Mouse (Mus musculus) heart, embryonic 14.5 days (tissue): ENCODE measurements around the gene Fosl1. TPM values are rescaled to one million over a fixed set of nuclear protein-coding genes. Genes with fewer than 3 reads are reported as not detected.

Source experiments
- ATAC-seq: fragments of 200-750 bp; cut with Nextera tagmentation; 2 replicates; pipeline ENCODE4 v1.8.0; 2017; ENCODE audit warnings: low read depth, moderate TSS enrichment; ENCODE audit not compliant: insufficient number of reproducible peaks, insufficient read depth, low FRiP score
- H3K27ac ChIP-seq, 2 experiments: fragments of 200-500 bp in 1 of 2; fragments of 300-500 bp in 1 of 2; sonication (generic) in 1 of 2; replicated peaks in 1 of 2; 2 replicates each; pipeline ENCODE4 v1.5.1; 2012 to 2014; ENCODE audit warnings: low read depth in 2 of 2, low read length in 2 of 2, control low read depth in 1 of 2, mild to moderate bottlenecking in 1 of 2, mixed read lengths in 1 of 2; ENCODE audit not compliant: control insufficient read depth in 1 of 2, insufficient read depth in 1 of 2
- H3K27me3 ChIP-seq: fragments of 300-500 bp; sonication (generic); 2 replicates; pipeline ENCODE4 v1.6.1; 2014; ENCODE audit warnings: mild to moderate bottlenecking, low read length, control low read depth; ENCODE audit not compliant: control insufficient read depth, insufficient read depth
- H3K36me3 ChIP-seq: fragments of 300-500 bp; sonication (generic); 2 replicates; pipeline ENCODE4 v1.6.1; 2014; ENCODE audit warnings: mild to moderate bottlenecking, control low read depth, low read length, mixed read lengths; ENCODE audit not compliant: control insufficient read depth, insufficient read depth
- H3K4me1 ChIP-seq, 2 experiments: fragments of 200-500 bp in 1 of 2; fragments of 300-500 bp in 1 of 2; sonication (generic) in 1 of 2; 2 replicates each; pipeline ENCODE4 v1.6.1; 2012 to 2014; ENCODE audit warnings: low read length in 2 of 2, control low read depth in 1 of 2, mixed read lengths in 1 of 2; ENCODE audit not compliant: control insufficient read depth in 2 of 2, insufficient read depth in 2 of 2
- H3K4me2 ChIP-seq: fragments of 300-500 bp; sonication (generic); 2 replicates; pipeline ENCODE4 v1.6.1; 2014; ENCODE audit warnings: mild to moderate bottlenecking, low read length
- H3K4me3 ChIP-seq, 2 experiments: fragments of 200-500 bp in 1 of 2; fragments of 300-500 bp in 1 of 2; sonication (generic) in 1 of 2; 2 replicates each; pipeline ENCODE4 v1.5.1; 2012 to 2014; ENCODE audit warnings: low read length in 2 of 2, mild to moderate bottlenecking in 2 of 2, control low read depth in 1 of 2, low read depth in 1 of 2, moderate library complexity in 1 of 2; ENCODE audit not compliant: control insufficient read depth in 1 of 2, insufficient read depth in 1 of 2
- H3K9ac ChIP-seq: fragments of 300-500 bp; sonication (generic); 2 replicates; pipeline ENCODE4 v1.6.1; 2014; ENCODE audit warnings: mild to moderate bottlenecking, low read length
- H3K9me3 ChIP-seq: fragments of 300-500 bp; sonication (generic); 2 replicates; pipeline ENCODE4 v1.6.1; 2016; ENCODE audit warnings: low read length, control low read depth; ENCODE audit not compliant: control insufficient read depth
- WGBS: fragments of 180-500 bp; shearing (Covaris S2); extraction: QIAGEN DNeasy Blood & Tissue Kit; methylation state at CpG from one replicate; pipeline ENCODE4 v1.1.7; 2014; 5-methylcytosine and 5-hydroxymethylcytosine counted together
- polyA plus RNA-seq: library from polyadenylated mRNA; unstranded; fragments of >200 nt; fragmentation: Nextera tagmentation; extraction: Ambion mirVana; gene quantifications from 2 replicates; pipeline ENCODE4 v1.2.1, GENCODE M21; 2014

Gene Fosl1
- polyA plus RNA-seq, 1 experiment from 2014 or later, result not detected

DNA sequence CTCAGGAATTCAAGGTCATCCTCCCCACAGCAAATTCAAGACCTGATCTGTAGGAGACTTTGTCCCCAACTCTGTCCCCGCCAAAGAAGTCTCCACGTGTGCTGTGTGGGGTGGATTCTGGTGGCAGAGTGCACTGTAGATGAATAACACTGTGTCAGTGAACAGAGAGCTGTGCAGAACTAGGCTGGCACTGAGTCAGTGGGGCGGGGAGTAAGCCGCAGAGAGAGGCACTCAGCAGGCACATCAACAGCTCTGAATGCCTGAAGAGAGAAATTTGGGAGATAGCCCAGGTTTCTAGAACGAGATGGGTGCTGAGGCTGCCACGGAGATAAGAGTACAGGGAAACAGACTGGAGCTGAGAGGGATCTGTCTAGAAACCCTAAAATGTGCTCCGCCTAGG lies 11.7 kb downstream of the Fosl1 start:
- Histone ChIP-seq H3K4me2 (no peak overlapping the region), H3K4me3 (no peak overlapping the region), H3K4me1 (peaks cover 11 to 35% of the 10 kb centered on the region in 2 experiments), H3K27ac (no peak overlapping the region), H3K27me3 (no peaks in the 10 kb centered on the region), H3K9ac (no peak overlapping the region), H3K9me3 (no peaks in the 10 kb centered on the region), H3K36me3 (peaks cover 32% of the 10 kb centered on the region)
- 53% methylated on average over 7 of the region's 7 CpGs for WGBS
- no peak for ATAC-seq

DNA sequence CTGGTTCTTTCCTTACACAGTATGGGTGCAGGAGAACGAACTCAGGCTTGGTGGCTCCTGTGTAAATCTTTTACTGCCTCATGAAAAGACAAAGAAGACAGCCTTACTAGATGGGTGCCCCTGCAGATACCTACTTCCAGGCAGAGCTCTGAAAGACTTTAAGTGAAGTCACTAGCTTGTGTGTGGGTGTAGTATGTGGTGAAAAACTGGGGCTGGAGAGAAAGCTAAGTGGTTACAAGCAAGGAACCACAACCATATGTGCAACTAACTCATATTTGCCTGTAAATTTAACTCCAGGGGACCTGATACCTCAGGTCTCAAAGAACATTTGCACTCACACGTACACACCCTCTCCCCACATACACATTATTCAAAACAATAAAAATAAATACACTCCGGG lies 12.5 kb downstream of the Fosl1 start:
- H3K9ac ChIP-seq, result peak overlapping the region; percentile 80
- peaks cover 32% of the 10 kb centered on the region for H3K36me3 ChIP-seq
- H3K4me2 ChIP-seq, result peak overlapping the region; percentile 80
- H3K27me3 ChIP-seq, result no peaks in the 10 kb centered on the region
- no peaks in the 10 kb centered on the region for H3K9me3 ChIP-seq
- peak overlapping the region in 1 of 2 experiments; percentile 75; a peak in 3 of 4 replicates for H3K4me3 ChIP-seq
- ATAC-seq, result no peak
- peak overlapping the region in 1 of 2 experiments; percentile 70; a peak in 1 of 4 replicates for H3K27ac ChIP-seq
- H3K4me1 ChIP-seq, result peaks cover 12 to 36% of the 10 kb centered on the region in 2 experiments
- WGBS, result 23% methylated on average over 3 of the region's 3 CpGs

DNA sequence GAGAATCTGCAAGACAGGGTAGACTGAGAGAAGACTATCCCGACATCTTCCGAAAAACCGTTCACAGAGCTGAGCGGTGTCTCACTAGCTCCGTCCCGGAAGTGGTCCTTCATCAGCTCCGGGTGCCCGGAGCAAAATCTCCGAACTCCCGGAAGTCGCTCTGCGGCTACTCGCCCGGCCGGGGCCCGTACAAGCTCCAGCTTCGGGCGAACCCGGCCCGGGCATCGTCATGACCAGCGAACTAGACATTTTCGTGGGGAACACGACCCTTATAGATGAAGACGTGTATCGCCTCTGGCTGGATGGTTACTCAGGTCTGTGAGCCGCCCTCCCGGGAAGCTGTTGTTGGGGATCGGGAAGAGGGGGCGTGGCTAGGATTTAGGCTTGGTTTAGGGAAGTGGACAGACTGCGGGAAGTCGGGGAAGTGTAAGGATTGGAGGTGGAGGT lies 13.1 kb downstream of the Fosl1 start, which contains the start of gene Fibp:
Gene Fibp (plus strand): TSS at position 151 of the 447 bp plus-strand sequence.
- peaks cover 36% of the 10 kb centered on the region for H3K36me3 ChIP-seq
- H3K27me3 ChIP-seq, result no peaks in the 10 kb centered on the region
- H3K27ac ChIP-seq, result peak within 1 kb of the TSS; percentile 64 to 70; a peak in 2 of 4 replicates
- WGBS, result under 1% methylated on average over 32 of the region's 32 CpGs
- no peaks in the 10 kb centered on the region for H3K9me3 ChIP-seq
- H3K4me2 ChIP-seq, result peak within 1 kb of the TSS; percentile 80
- ATAC-seq, result 0 out of 2 replicates have a peak, but pooled peaks have one; percentile 14
- peak within 1 kb of the TSS; percentile 80 for H3K9ac ChIP-seq
- peak within 1 kb of the TSS; percentile 75 to 85 for H3K4me3 ChIP-seq
- peaks cover 11 to 30% of the 10 kb centered on the region in 2 experiments for H3K4me1 ChIP-seq

DNA sequence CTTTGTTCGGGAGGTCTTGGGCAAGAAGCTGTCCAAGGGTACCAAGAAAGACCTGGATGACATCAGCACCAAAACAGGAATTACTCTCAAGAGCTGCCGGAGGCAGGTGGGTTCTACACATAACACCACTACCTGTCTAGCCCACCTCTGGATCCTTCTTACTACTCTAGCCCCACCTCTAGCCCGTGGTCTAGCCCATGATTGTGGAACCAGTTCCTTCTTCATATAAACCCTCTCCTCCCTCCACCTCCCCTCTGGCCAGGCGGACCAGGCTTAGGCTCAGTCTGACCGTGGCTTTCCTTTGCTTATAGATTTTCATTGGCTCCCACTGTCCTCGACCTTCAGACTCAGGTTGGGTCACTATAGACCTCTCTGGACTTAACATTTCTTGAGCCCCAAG lies 14.1 kb downstream of the Fosl1 start:
- Histone ChIP-seq H3K27me3 (no peaks in the 10 kb centered on the region), H3K27ac (no peak overlapping the region), H3K9ac (peak overlapping the region; percentile 80), H3K36me3 (peaks cover 46% of the 10 kb centered on the region), H3K4me2 (peak overlapping the region; percentile 80), H3K9me3 (no peaks in the 10 kb centered on the region), H3K4me1 (peaks cover 6 to 21% of the 10 kb centered on the region in 2 experiments), H3K4me3 (peak overlapping the region in 1 of 2 experiments; percentile 75; a peak in 2 of 4 replicates)
- no peak for ATAC-seq
- 86% methylated on average over 6 of the region's 6 CpGs for WGBS

DNA sequence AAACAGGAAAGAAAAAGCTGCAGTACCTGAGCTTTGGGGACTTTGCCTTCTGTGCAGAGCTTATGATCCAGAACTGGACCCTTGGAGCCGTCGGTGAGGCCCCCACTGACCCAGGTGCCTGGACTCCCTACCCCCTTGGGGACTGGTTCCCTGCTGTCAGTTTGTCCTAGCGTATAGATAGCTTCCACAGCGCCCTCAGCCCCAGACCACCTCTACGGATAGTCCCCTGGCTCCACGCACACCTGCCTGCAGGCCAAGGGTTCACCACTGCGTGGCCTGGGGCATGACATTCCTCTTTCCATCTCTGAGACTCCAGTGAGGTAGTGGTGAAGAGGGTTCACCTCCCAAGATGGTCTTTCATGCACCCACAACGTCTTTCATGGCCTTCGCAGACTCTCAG lies 15.9 kb downstream of the Fosl1 start:
- H3K27ac ChIP-seq, result no peak overlapping the region
- ATAC-seq, result no peak
- 86% methylated on average over 9 of the region's 9 CpGs for WGBS
- peaks cover 63% of the 10 kb centered on the region for H3K36me3 ChIP-seq
- H3K4me3 ChIP-seq, result no peak overlapping the region
- no peak overlapping the region for H3K4me2 ChIP-seq
- no peaks in the 10 kb centered on the region for H3K27me3 ChIP-seq
- H3K9me3 ChIP-seq, result no peaks in the 10 kb centered on the region
- peaks cover 4 to 17% of the 10 kb centered on the region in 2 experiments for H3K4me1 ChIP-seq
- H3K9ac ChIP-seq, result no peak overlapping the region

DNA sequence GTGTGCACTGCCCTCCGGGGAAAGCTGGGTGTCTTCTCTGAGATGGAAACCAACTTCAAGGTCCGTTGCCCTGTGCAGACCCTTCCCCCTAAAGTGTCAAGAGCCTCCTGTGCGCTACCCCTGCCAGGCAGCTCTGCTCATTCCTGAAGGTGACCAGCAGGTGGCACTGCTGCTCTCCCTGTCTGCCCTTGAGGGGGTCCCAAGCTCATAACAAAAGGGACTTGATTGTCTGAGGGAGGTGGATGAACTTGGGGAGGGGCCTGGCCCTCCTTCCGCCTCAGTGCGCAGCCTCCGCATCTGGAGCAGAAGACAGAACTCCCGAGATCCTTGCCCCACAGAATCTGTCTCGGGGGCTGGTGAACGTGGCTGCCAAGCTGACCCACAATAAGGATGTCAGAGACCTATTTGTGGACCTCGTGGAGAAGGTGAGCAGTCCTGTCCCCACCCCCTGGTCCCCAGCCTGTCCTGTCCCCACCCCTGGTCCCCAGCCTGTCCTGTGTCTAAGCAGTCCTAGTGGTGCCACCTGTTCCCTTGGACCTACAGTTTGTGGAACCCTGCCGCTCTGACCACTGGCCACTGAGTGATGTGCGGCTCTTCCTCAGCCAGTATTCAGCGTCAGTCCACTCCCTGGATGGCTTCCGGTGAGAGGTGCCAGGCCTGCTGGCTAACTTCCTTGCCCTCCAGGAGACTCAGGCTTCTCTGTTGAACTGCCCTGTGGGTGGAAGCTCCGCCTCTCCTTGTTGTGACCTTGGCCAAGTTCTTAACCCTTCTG lies 16.6 kb downstream of the Fosl1 start:
- Histone ChIP-seq H3K9ac (peak overlapping the region; percentile 70), H3K4me3 (peak overlapping the region; percentile 28 to 35), H3K27me3 (no peaks in the 10 kb centered on the region), H3K36me3 (peaks cover 63% of the 10 kb centered on the region), H3K4me1 (peaks cover 4 to 16% of the 10 kb centered on the region in 2 experiments), H3K9me3 (no peaks in the 10 kb centered on the region), H3K27ac (peak overlapping the region; percentile 80 to 87), H3K4me2 (peak overlapping the region; percentile 59)
- WGBS, result 33% methylated on average over 15 of the region's 15 CpGs
- 0 out of 2 replicates have a peak, but pooled peaks have one; percentile 27 for ATAC-seq

DNA sequence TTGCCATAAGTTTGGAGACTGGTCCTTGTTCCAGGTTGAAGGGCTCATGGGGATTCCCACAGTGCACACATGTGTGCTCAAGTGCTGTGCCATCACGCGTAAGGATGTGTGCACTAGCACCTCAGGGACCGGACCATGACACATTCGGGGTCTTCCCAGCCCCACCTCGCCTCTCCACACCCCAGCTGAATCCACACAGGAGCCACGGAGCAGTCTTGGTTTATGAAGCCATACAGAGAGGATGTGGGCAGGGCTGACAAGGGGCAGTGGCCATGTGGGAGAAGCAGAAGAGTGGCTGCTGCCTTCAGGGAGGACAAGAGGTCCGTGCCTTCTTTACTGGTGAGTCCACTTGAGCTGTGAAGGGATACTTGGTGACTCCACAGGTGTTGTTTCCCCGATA lies 17.7 kb downstream of the Fosl1 start:
- Histone ChIP-seq H3K4me3 (peak overlapping the region in 1 of 2 experiments; percentile 28; a peak in 1 of 4 replicates), H3K4me1 (peaks cover 4 to 13% of the 10 kb centered on the region in 2 experiments; a peak in 3 of 4 replicates), H3K27me3 (no peaks in the 10 kb centered on the region), H3K4me2 (peak overlapping the region; percentile 59), H3K36me3 (peaks cover 63% of the 10 kb centered on the region), H3K9ac (peak overlapping the region; percentile 70), H3K27ac (peak overlapping the region in 1 of 2 experiments; percentile 87; a peak in 1 of 4 replicates), H3K9me3 (no peaks in the 10 kb centered on the region)
- ATAC-seq, result no peak
- WGBS, result 92% methylated on average over 8 of the region's 8 CpGs
